Mouse (Mus musculus): ENCODE results near the gene Ube2n. TPM values are rescaled to one million over a fixed set of nuclear protein-coding genes. Genes with fewer than 3 reads are reported as not detected.

The Ube2n gene
- 471 and 495 TPM in 2 replicates for polyA plus RNA-seq (2014; fragmentation: Nextera tagmentation; extraction: Ambion mirVana)

DNA sequence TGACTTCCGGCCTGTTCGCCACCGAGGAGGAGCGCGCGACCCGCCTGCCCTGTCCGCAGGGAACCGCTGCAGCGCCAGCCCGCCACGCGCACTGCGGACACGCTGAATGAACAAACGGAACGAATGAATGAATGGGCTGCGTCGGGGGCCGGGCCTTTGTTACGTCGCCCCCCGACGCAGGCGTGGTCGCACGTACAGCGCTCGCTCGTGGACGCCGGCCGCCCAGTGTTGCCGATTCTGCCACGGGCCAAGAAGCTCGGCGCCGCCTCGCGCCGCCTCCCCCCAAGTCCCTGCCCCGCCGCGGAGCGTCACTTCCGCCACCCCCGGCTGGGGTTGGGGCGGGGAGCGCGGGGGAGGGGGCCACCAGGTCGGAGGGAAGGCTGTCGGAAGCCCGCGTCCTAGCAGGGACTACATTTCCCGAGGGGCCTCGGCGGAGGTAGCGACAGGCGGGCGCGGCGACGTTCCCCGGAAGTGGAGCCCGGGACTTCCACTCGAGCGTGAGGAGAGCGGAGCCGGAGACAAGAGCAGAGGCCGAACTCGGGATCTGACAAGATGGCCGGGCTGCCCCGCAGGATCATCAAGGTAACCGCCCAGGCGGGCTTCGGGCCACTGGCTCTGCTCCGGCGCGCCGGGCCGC is at the start of gene Ube2n:
Gene Ube2n (plus strand): TSS at position 490 of the 637 bp plus-strand sequence.
- H3K9me3 ChIP-seq (ENCODE audit: control insufficient read depth, low read length), result no peaks in the 10 kb centered on the region
- H3K36me3 ChIP-seq (ENCODE audit: control insufficient read depth, insufficient read depth, low read length), result no peaks in the 10 kb centered on the region
- no peaks in the 10 kb centered on the region for H3K27me3 ChIP-seq (ENCODE audit: control insufficient read depth, insufficient read depth, low read length)
- peak within 1 kb of the TSS; percentile 99 for H3K4me3 ChIP-seq (ENCODE audit: low read depth, low read length)
- peak within 1 kb of the TSS; percentile 96 for H3K9ac ChIP-seq (ENCODE audit: low read depth, low read length)
- ATAC-seq (ENCODE audit: low FRiP score) (peak; percentile 97), DNase-seq (ENCODE audit: low spot score) (peak; percentile 97)
- peak within 1 kb of the TSS; percentile 55 for H3K4me2 ChIP-seq (replicated peaks; ENCODE audit: low read depth, low read length)
- 0 out of 2 replicates have a peak, but pooled peaks cover 2% of the 10 kb centered on the region for H3K4me1 ChIP-seq (replicated peaks; ENCODE audit: control insufficient read depth, insufficient read depth, low read length)
- H3K27ac ChIP-seq (ENCODE audit: low read depth, low read length), result peak within 1 kb of the TSS; percentile 99
- under 1% methylated on average over 67 of the region's 81 CpGs for WGBS

DNA sequence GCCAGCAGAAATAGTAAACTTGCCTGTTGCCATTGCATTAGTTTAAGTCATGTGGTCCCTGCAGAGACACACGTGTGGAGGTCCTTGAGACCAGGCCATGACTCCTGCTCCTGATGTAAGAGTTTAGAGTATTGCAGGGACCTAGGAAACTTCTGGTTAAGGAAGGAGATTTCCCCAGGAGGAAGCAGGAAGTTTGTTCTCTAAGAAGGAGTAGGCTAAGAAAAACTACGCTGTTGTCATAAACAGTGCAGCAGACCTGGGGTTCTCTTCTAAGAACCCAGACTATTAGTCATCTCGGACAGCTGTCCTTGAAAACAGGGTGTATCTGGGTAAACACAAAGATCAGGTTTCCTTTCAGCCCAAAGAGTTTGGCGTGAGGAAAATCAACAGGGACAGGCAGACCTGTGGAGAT is 49.5 kb upstream of the Ube2n start:
- Histone ChIP-seq H3K9ac (ENCODE audit: low read depth, low read length) (no peak overlapping the region), H3K36me3 (ENCODE audit: control insufficient read depth, insufficient read depth, low read length) (no peaks in the 10 kb centered on the region), H3K4me1 (replicated peaks; ENCODE audit: control insufficient read depth, insufficient read depth, low read length) (no peaks in the 10 kb centered on the region), H3K9me3 (ENCODE audit: control insufficient read depth, low read length) (no peaks in the 10 kb centered on the region), H3K4me2 (replicated peaks; ENCODE audit: low read depth, low read length) (no peak overlapping the region), H3K4me3 (ENCODE audit: low read depth, low read length) (no peak overlapping the region), H3K27ac (ENCODE audit: low read depth, low read length) (no peak overlapping the region), H3K27me3 (ENCODE audit: control insufficient read depth, insufficient read depth, low read length) (no peaks in the 10 kb centered on the region)
- DNase-seq (ENCODE audit: low spot score) (no peak), ATAC-seq (ENCODE audit: low FRiP score) (no peak)
- 56% methylated on average over 4 of the region's 4 CpGs for WGBS

DNA sequence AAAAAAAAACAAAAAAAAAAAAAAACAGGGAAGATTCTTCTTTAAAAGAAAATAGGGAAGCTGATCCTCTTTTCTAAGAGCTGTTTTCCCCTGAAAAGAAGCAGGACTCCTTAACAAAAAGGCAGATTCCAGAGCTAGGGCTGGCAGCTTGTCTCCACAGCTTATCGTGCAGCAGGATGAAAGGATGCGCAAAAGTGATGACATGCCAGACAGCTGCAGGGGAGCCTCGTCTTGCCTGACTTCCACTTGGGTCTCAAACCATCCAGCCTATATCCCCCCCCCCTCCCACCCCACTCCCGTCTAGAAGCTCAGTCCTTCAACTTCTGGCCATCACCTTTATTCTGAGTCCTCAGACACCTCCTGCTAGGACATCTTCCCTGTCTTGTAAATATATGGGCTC is 46.1 kb upstream of the Ube2n start:
- no peak for ATAC-seq (ENCODE audit: low FRiP score)
- no peaks in the 10 kb centered on the region for H3K27me3 ChIP-seq (ENCODE audit: control insufficient read depth, insufficient read depth, low read length)
- no peaks in the 10 kb centered on the region for H3K4me1 ChIP-seq (replicated peaks; ENCODE audit: control insufficient read depth, insufficient read depth, low read length)
- no peak overlapping the region for H3K4me2 ChIP-seq (replicated peaks; ENCODE audit: low read depth, low read length)
- 53% methylated on average over 4 of the region's 4 CpGs for WGBS
- no peak overlapping the region for H3K27ac ChIP-seq (ENCODE audit: low read depth, low read length)
- DNase-seq (ENCODE audit: low spot score), result no peak
- H3K36me3 ChIP-seq (ENCODE audit: control insufficient read depth, insufficient read depth, low read length), result no peaks in the 10 kb centered on the region
- no peak overlapping the region for H3K4me3 ChIP-seq (ENCODE audit: low read depth, low read length)
- H3K9me3 ChIP-seq (ENCODE audit: control insufficient read depth, low read length), result no peaks in the 10 kb centered on the region
- no peak overlapping the region for H3K9ac ChIP-seq (ENCODE audit: low read depth, low read length)

DNA sequence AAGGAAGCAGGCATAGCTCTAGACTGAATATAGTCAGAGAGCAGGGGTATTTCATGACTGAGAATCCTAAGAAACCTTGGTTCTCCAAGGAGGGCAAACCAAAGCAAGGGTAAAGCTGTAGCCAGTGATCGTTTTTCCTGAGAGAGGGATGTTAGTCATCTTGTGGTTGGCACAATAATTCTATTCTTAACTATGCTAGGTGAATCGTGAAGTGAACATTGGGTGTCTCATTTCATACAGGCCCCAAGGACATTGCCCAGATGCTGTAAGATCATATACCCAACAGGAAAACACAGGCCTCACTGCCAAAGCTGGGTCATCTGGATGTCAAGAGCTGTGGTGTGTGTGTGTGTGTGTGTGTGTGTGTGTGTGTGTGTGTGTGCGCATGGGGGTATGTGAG is 43.8 kb upstream of the Ube2n start:
- ATAC-seq (ENCODE audit: low FRiP score) (no peak), DNase-seq (ENCODE audit: low spot score) (no peak)
- no peaks in the 10 kb centered on the region for H3K9me3 ChIP-seq (ENCODE audit: control insufficient read depth, low read length)
- H3K9ac ChIP-seq (ENCODE audit: low read depth, low read length), result no peak overlapping the region
- WGBS, result 86% methylated on average over 3 of the region's 3 CpGs
- H3K27me3 ChIP-seq (ENCODE audit: control insufficient read depth, insufficient read depth, low read length), result no peaks in the 10 kb centered on the region
- H3K36me3 ChIP-seq (ENCODE audit: control insufficient read depth, insufficient read depth, low read length), result no peaks in the 10 kb centered on the region
- no peak overlapping the region for H3K4me3 ChIP-seq (ENCODE audit: low read depth, low read length)
- no peak overlapping the region for H3K4me2 ChIP-seq (replicated peaks; ENCODE audit: low read depth, low read length)
- no peak overlapping the region for H3K27ac ChIP-seq (ENCODE audit: low read depth, low read length)
- H3K4me1 ChIP-seq (replicated peaks; ENCODE audit: control insufficient read depth, insufficient read depth, low read length), result no peaks in the 10 kb centered on the region

DNA sequence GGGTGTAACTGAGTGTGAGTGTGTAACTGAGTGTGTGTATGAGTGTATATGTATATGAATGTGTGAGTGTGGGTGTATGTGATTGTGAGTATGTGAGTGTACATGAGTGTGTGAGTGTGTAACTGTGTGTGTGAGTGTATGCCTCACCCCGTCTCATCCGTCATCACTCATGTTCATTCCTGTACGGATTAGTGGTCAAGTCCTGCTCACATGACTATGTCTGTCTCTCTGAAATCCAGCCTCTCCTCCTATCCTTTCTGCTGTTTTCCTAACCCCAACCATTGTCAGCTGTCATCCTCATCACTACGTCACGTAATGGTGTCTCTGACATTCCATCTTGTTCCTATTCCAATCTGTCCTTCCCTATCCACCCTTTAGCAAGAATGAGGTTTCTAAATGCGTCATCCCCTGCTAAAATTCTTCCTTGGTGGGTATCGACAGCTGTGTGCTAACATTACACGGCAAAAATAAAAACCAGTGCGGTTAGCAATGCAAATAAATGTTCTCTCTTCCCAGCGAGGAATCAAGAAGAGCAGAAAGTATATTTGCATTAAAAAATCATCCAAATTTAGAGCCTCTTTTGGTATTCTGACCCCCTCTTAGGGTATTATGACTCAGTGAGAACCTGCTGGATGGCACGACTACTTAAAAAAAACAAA is 42.9 kb upstream of the Ube2n start:
- no peaks in the 10 kb centered on the region for H3K9me3 ChIP-seq (ENCODE audit: control insufficient read depth, low read length)
- no peaks in the 10 kb centered on the region for H3K27me3 ChIP-seq (ENCODE audit: control insufficient read depth, insufficient read depth, low read length)
- no peak overlapping the region for H3K27ac ChIP-seq (ENCODE audit: low read depth, low read length)
- no peak for ATAC-seq (ENCODE audit: low FRiP score)
- no peak for DNase-seq (ENCODE audit: low spot score)
- no peaks in the 10 kb centered on the region for H3K36me3 ChIP-seq (ENCODE audit: control insufficient read depth, insufficient read depth, low read length)
- WGBS, result 81% methylated on average over 11 of the region's 11 CpGs
- no peaks in the 10 kb centered on the region for H3K4me1 ChIP-seq (replicated peaks; ENCODE audit: control insufficient read depth, insufficient read depth, low read length)
- no peak overlapping the region for H3K9ac ChIP-seq (ENCODE audit: low read depth, low read length)
- no peak overlapping the region for H3K4me3 ChIP-seq (ENCODE audit: low read depth, low read length)
- H3K4me2 ChIP-seq (replicated peaks; ENCODE audit: low read depth, low read length), result no peak overlapping the region

DNA sequence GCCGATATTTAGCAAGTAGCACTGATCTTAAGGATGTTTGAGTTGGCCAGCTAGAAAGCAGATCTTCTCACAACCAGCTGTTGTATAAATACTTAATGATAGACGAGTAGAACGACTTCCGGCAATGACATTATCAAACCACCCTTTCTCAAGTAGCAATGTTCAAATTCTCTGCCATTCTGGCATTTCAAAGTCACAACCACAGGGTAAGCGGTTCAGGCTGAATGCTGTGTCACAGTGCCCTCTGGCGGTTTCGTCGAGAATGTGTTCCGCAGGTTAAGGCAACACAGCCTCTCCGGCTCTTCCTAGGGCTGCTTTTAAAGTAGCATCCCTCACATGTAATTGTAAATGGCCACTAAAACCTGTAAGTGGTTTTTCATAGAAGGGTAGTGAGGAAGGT is 39.0 kb upstream of the Ube2n start:
- H3K4me2 ChIP-seq (replicated peaks; ENCODE audit: low read depth, low read length), result no peak overlapping the region
- peak; percentile 57; the same call in 1 of the 2 replicates for ATAC-seq (ENCODE audit: low FRiP score)
- 12% methylated on average over 10 of the region's 10 CpGs for WGBS

DNA sequence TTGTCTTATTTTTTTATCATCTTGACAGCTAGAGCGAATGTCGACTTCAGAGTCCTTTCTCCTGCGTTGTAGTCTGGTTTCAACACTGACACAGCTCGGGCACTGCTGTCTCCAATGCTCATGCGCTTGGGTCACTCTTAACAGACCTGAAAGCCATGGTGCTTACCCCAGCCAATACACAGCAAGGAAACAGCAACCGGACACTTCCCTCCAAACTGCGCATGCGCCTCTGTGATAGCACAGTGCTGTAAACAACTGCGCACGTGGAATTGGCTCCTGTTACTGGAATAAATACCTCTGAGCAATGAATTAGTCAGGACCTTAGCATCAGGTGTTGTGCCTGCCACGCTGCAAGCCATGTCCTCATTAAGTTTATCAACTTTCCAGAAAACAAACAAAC is 37.4 kb upstream of the Ube2n start:
- no peak overlapping the region for H3K27ac ChIP-seq (ENCODE audit: low read depth, low read length)
- H3K9ac ChIP-seq (ENCODE audit: low read depth, low read length), result no peak overlapping the region
- no peaks in the 10 kb centered on the region for H3K27me3 ChIP-seq (ENCODE audit: control insufficient read depth, insufficient read depth, low read length)
- H3K36me3 ChIP-seq (ENCODE audit: control insufficient read depth, insufficient read depth, low read length), result no peaks in the 10 kb centered on the region
- DNase-seq (ENCODE audit: low spot score) (no peak), ATAC-seq (ENCODE audit: low FRiP score) (no peak)
- no peaks in the 10 kb centered on the region for H3K9me3 ChIP-seq (ENCODE audit: control insufficient read depth, low read length)
- H3K4me2 ChIP-seq (replicated peaks; ENCODE audit: low read depth, low read length), result no peak overlapping the region
- 83% methylated on average over 11 of the region's 11 CpGs for WGBS
- H3K4me3 ChIP-seq (ENCODE audit: low read depth, low read length), result no peak overlapping the region
- no peaks in the 10 kb centered on the region for H3K4me1 ChIP-seq (replicated peaks; ENCODE audit: control insufficient read depth, insufficient read depth, low read length)

More for the DNA sequence above, 39.0 kb upstream of the Ube2n start:
- peak; percentile 91 for DNase-seq (ENCODE audit: low spot score)
- Histone ChIP-seq H3K36me3 (ENCODE audit: control insufficient read depth, insufficient read depth, low read length) (no peaks in the 10 kb centered on the region), H3K4me1 (replicated peaks; ENCODE audit: control insufficient read depth, insufficient read depth, low read length) (no peaks in the 10 kb centered on the region), H3K4me3 (ENCODE audit: low read depth, low read length) (no peak overlapping the region), H3K9me3 (ENCODE audit: control insufficient read depth, low read length) (no peaks in the 10 kb centered on the region), H3K9ac (ENCODE audit: low read depth, low read length) (no peak overlapping the region), H3K27me3 (ENCODE audit: control insufficient read depth, insufficient read depth, low read length) (no peaks in the 10 kb centered on the region), H3K27ac (ENCODE audit: low read depth, low read length) (no peak overlapping the region)

DNA sequence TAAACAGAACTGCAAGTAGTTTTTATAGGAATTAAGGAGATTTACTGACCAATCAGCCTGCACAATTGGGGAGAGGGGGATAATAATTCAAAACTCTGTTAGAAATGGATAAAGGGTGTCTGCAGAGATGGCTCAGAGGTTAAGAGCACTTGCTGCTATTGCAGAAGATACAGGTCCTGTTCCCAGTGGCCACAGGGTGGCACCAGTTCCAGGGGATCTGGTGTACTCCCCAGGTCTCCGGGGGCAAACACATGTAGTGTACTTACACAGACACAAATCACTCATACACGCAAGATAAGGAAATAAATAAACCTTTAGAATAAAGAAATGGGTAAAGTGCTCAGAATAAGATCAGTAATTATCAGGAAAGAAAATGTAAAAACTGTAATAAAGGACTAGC is 25.3 kb upstream of the Ube2n start:
- Histone ChIP-seq H3K27ac (ENCODE audit: low read depth, low read length) (no peak overlapping the region), H3K4me2 (replicated peaks; ENCODE audit: low read depth, low read length) (no peak overlapping the region), H3K36me3 (ENCODE audit: control insufficient read depth, insufficient read depth, low read length) (peaks cover 15% of the 10 kb centered on the region), H3K4me1 (replicated peaks; ENCODE audit: control insufficient read depth, insufficient read depth, low read length) (no peaks in the 10 kb centered on the region), H3K9me3 (ENCODE audit: control insufficient read depth, low read length) (no peaks in the 10 kb centered on the region), H3K9ac (ENCODE audit: low read depth, low read length) (no peak overlapping the region), H3K4me3 (ENCODE audit: low read depth, low read length) (no peak overlapping the region), H3K27me3 (ENCODE audit: control insufficient read depth, insufficient read depth, low read length) (no peaks in the 10 kb centered on the region)
- DNase-seq (ENCODE audit: low spot score) (peak; percentile 19), ATAC-seq (ENCODE audit: low FRiP score) (no peak)
- 87% methylated on average over 2 of the region's 2 CpGs for WGBS

DNA sequence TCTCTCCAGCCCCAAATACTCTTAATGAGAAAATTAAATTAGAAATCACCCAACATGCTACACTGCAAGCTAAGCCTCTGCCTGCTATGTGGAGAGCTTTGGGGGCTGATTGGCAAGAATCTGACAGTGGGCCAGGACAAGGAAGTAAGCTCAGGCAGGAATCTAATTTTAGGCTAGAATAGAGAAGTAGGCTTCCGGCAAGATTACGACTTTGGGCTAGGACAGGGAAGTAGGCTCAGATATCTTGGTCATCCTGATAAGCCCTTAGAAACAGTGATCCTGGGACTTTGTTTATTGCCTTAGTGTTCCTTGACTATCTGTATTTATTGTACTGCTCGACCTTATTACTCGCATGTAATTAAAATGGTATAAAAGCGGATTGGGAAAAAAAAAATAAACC is 20.7 kb upstream of the Ube2n start:
- no peak for ATAC-seq (ENCODE audit: low FRiP score)
- Histone ChIP-seq H3K27ac (ENCODE audit: low read depth, low read length) (no peak overlapping the region), H3K4me2 (replicated peaks; ENCODE audit: low read depth, low read length) (no peak overlapping the region), H3K9me3 (ENCODE audit: control insufficient read depth, low read length) (no peaks in the 10 kb centered on the region), H3K4me3 (ENCODE audit: low read depth, low read length) (no peak overlapping the region), H3K4me1 (replicated peaks; ENCODE audit: control insufficient read depth, insufficient read depth, low read length) (no peaks in the 10 kb centered on the region), H3K36me3 (ENCODE audit: control insufficient read depth, insufficient read depth, low read length) (peaks cover 13% of the 10 kb centered on the region), H3K27me3 (ENCODE audit: control insufficient read depth, insufficient read depth, low read length) (no peaks in the 10 kb centered on the region), H3K9ac (ENCODE audit: low read depth, low read length) (no peak overlapping the region)
- 98% methylated on average over 5 of the region's 5 CpGs for WGBS
- no peak for DNase-seq (ENCODE audit: low spot score)
